Mouse (Mus musculus) frontal cortex, postnatal 36 days (tissue): ENCODE measurements at regions not wholly inside any gene's neighbourhood (a gene's known extent, or its start where the extent isn't known, plus 50 kb on each side); places are given as distances from the start of the nearest gene placed in this dataset.

Experiments
- DNase-seq, 2 experiments: peaks; one replicate each; pipeline ENCODE4 v3.0.0; 2022; ENCODE audit warnings: low spot score in 2 of 2

- DNase-seq: no peak
These were observed 195.6 kb upstream of the Pitx2 start for GRCm38 (mm10) chr3:129004085-129004484.

GRCm38 (mm10) chr3:129038877-129039276 lies 160.8 kb upstream of the Pitx2 start:
- no peak for DNase-seq

- DNase-seq: no peak
These were observed 154.8 kb upstream of the Pitx2 start for GRCm38 (mm10) chr3:129044834-129045233.

GRCm38 (mm10) chr3:129049899-129050597 lies 149.6 kb upstream of the Pitx2 start:
- no peak for DNase-seq

- DNase-seq: no peak
These were observed 134.0 kb upstream of the Pitx2 start for GRCm38 (mm10) chr3:129065457-129066364.

GRCm38 (mm10) chr3:129069676-129070075 lies 130.0 kb upstream of the Pitx2 start:
- DNase-seq: no peak

GRCm38 (mm10) chr3:129070521-129070933 lies 129.2 kb upstream of the Pitx2 start:
- DNase-seq: no peak

GRCm38 (mm10) chr3:129071002-129071401 lies 128.7 kb upstream of the Pitx2 start:
- DNase-seq: no peak

- no peak for DNase-seq
These were observed 123.3 kb upstream of the Pitx2 start for GRCm38 (mm10) chr3:129076396-129076795.

- DNase-seq: no peak
These were observed 95.8 kb upstream of the Pitx2 start for GRCm38 (mm10) chr3:129103786-129104440.

GRCm38 (mm10) chr3:129104811-129105210 lies 94.9 kb upstream of the Pitx2 start:
- DNase-seq: no peak

- DNase-seq: no peak
These were observed 93.5 kb upstream of the Pitx2 start for GRCm38 (mm10) chr3:129106174-129106573.

GRCm38 (mm10) chr3:129130521-129130920 lies 69.2 kb upstream of the Pitx2 start:
- no peak for DNase-seq

- no peak for DNase-seq
These were observed 68.5 kb upstream of the Pitx2 start for GRCm38 (mm10) chr3:129131140-129131539.

- DNase-seq: no peak
These were observed 67.7 kb upstream of the Pitx2 start for GRCm38 (mm10) chr3:129131877-129132433.
